Mouse (Mus musculus): Measurements from ENCODE around the gene Eef1a2.

Eef1a2 gene

GRCm38 (mm10) chr2:181133837-181134590 lies 22.8 kb downstream of the Eef1a2 start:
- no peak for DNase-seq (ENCODE audit: low read depth, low spot score)

- DNase-seq (ENCODE audit: low read depth, low spot score), result no peak
Observed at GRCm38 (mm10) chr2:181130245-181130644, 26.6 kb downstream of the Eef1a2 start.

- no peak for DNase-seq (ENCODE audit: low read depth, low spot score)
Observed at GRCm38 (mm10) chr2:181128963-181129362, 27.9 kb downstream of the Eef1a2 start.

- DNase-seq (ENCODE audit: low read depth, low spot score), result no peak
Observed at GRCm38 (mm10) chr2:181127786-181128185, 29.0 kb downstream of the Eef1a2 start.

GRCm38 (mm10) chr2:181125726-181126455 lies 30.9 kb downstream of the Eef1a2 start:
- DNase-seq (ENCODE audit: low read depth, low spot score), result no peak

GRCm38 (mm10) chr2:181122642-181123041 lies 34.2 kb downstream of the Eef1a2 start:
- DNase-seq (ENCODE audit: low read depth, low spot score), result no peak

- no peak for DNase-seq (ENCODE audit: low read depth, low spot score)
Observed at GRCm38 (mm10) chr2:181120922-181121449, 35.8 kb downstream of the Eef1a2 start.

GRCm38 (mm10) chr2:181119952-181120351 lies 36.9 kb downstream of the Eef1a2 start:
- DNase-seq (ENCODE audit: low read depth, low spot score), result no peak

GRCm38 (mm10) chr2:181116436-181116835 lies 40.4 kb downstream of the Eef1a2 start:
- no peak for DNase-seq (ENCODE audit: low read depth, low spot score)

- DNase-seq (ENCODE audit: low read depth, low spot score), result no peak
Observed at GRCm38 (mm10) chr2:181115367-181115766, 41.4 kb downstream of the Eef1a2 start.

- no peak for DNase-seq (ENCODE audit: low read depth, low spot score)
Observed at GRCm38 (mm10) chr2:181113762-181114361, 43.0 kb downstream of the Eef1a2 start.

- no peak for DNase-seq (ENCODE audit: low read depth, low spot score)
Observed at GRCm38 (mm10) chr2:181111665-181112064, 45.1 kb downstream of the Eef1a2 start.

GRCm38 (mm10) chr2:181104111-181104510 lies 52.7 kb downstream of the Eef1a2 start:
- no peak for DNase-seq (ENCODE audit: low read depth, low spot score)

- DNase-seq (ENCODE audit: low read depth, low spot score), result no peak
Observed at GRCm38 (mm10) chr2:181102161-181102560, 54.7 kb downstream of the Eef1a2 start.

- DNase-seq (ENCODE audit: low read depth, low spot score), result no peak
Observed at GRCm38 (mm10) chr2:181101626-181102025, 55.2 kb downstream of the Eef1a2 start.

GRCm38 (mm10) chr2:181100087-181100486 lies 56.7 kb downstream of the Eef1a2 start:
- DNase-seq (ENCODE audit: low read depth, low spot score), result no peak

Data from retina, adult 2 months (tissue).